Mouse (Mus musculus): ENCODE results near the gene Nudt16l1.

Gene Nudt16l1

GRCm38 (mm10) chr16:4913783-4914735, 24.5 kb upstream of the Nudt16l1 start:
- in situ Hi-C loops (cut with MboI, MseI): no loop called here

GRCm38 (mm10) chr16:4915931-4916330, 22.6 kb upstream of the Nudt16l1 start:
- in situ Hi-C loops (cut with MboI, MseI): no loop called here

GRCm38 (mm10) chr16:4916608-4917007, 22.0 kb upstream of the Nudt16l1 start:
- in situ Hi-C loops (cut with MboI, MseI): no loop called here

GRCm38 (mm10) chr16:4920556-4920955, 18.0 kb upstream of the Nudt16l1 start:
- in situ Hi-C loops (cut with MboI, MseI): no loop called here

GRCm38 (mm10) chr16:4922481-4922880, 16.1 kb upstream of the Nudt16l1 start:
- in situ Hi-C loops (cut with MboI, MseI): no loop called here

GRCm38 (mm10) chr16:4923996-4924395, 14.6 kb upstream of the Nudt16l1 start:
- in situ Hi-C loops (cut with MboI, MseI): no loop called here

- in situ Hi-C loops (cut with MboI, MseI): loop anchor here (25.0 kb wide), 1 partner anchor 816 kb away; no protein-coding TSS in a partner anchor
Observed at GRCm38 (mm10) chr16:4927967-4928366, 10.6 kb upstream of the Nudt16l1 start.

GRCm38 (mm10) chr16:4928474-4928873, 10.1 kb upstream of the Nudt16l1 start:
- in situ Hi-C loops (cut with MboI, MseI): loop anchor here (25.0 kb wide), 1 partner anchor 816 kb away; no protein-coding TSS in a partner anchor

GRCm38 (mm10) chr16:4932429-4932828, 6.1 kb upstream of the Nudt16l1 start:
- in situ Hi-C loops (cut with MboI, MseI): loop anchor here (25.0 kb wide), 1 partner anchor 820 kb away; no protein-coding TSS in a partner anchor

GRCm38 (mm10) chr16:4935430-4935829, 3.1 kb upstream of the Nudt16l1 start:
- in situ Hi-C loops (cut with MboI, MseI): loop anchor here (25.0 kb wide), 1 partner anchor 823 kb away; no protein-coding TSS in a partner anchor

GRCm38 (mm10) chr16:4935931-4936703, 2.4 kb upstream of the Nudt16l1 start:
- in situ Hi-C loops (cut with MboI, MseI): loop anchor here (25.0 kb wide), 1 partner anchor 824 kb away; no protein-coding TSS in a partner anchor

- in situ Hi-C loops (cut with MboI, MseI): loop anchor here (25.0 kb wide), 1 partner anchor 825 kb away; no protein-coding TSS in a partner anchor
Observed at GRCm38 (mm10) chr16:4937351-4938190, 990 bp upstream of the Nudt16l1 start.

- in situ Hi-C loops (cut with MboI, MseI): loop anchor here (25.0 kb wide), 1 partner anchor 827 kb away; no protein-coding TSS in a partner anchor
Observed at GRCm38 (mm10) chr16:4938989-4939388, 428 bp downstream of the Nudt16l1 start.

GRCm38 (mm10) chr16:4939412-4939811, 851 bp downstream of the Nudt16l1 start:
- in situ Hi-C loops (cut with MboI, MseI): loop anchor here (25.0 kb wide), 1 partner anchor 827 kb away; no protein-coding TSS in a partner anchor

GRCm38 (mm10) chr16:4940311-4940850, 1.8 kb downstream of the Nudt16l1 start:
- in situ Hi-C loops (cut with MboI, MseI): loop anchor here (25.0 kb wide), 1 partner anchor 828 kb away; no protein-coding TSS in a partner anchor

- in situ Hi-C loops (cut with MboI, MseI): loop anchor here (25.0 kb wide), 1 partner anchor 829 kb away; no protein-coding TSS in a partner anchor
Observed at GRCm38 (mm10) chr16:4941016-4941415, 2.5 kb downstream of the Nudt16l1 start.

- in situ Hi-C loops (cut with MboI, MseI): loop anchor here (25.0 kb wide), 1 partner anchor 831 kb away; no protein-coding TSS in a partner anchor
Observed at GRCm38 (mm10) chr16:4942868-4943267, 4.3 kb downstream of the Nudt16l1 start.

- in situ Hi-C loops (cut with MboI, MseI): loop anchor here (25.0 kb wide), 1 partner anchor 831 kb away; no protein-coding TSS in a partner anchor
Observed at GRCm38 (mm10) chr16:4943431-4943830, 4.9 kb downstream of the Nudt16l1 start.

- in situ Hi-C loops (cut with MboI, MseI): loop anchor here (25.0 kb wide), 1 partner anchor 833 kb away; no protein-coding TSS in a partner anchor
Observed at GRCm38 (mm10) chr16:4945415-4945814, 6.9 kb downstream of the Nudt16l1 start.

- in situ Hi-C loops (cut with MboI, MseI): loop anchor here (25.0 kb wide), 1 partner anchor 834 kb away; no protein-coding TSS in a partner anchor
Observed at GRCm38 (mm10) chr16:4946155-4946554, 7.6 kb downstream of the Nudt16l1 start.
